Comparison of ENCODE assay signal across 1 mouse cellular context in the genomic region with DNA sequence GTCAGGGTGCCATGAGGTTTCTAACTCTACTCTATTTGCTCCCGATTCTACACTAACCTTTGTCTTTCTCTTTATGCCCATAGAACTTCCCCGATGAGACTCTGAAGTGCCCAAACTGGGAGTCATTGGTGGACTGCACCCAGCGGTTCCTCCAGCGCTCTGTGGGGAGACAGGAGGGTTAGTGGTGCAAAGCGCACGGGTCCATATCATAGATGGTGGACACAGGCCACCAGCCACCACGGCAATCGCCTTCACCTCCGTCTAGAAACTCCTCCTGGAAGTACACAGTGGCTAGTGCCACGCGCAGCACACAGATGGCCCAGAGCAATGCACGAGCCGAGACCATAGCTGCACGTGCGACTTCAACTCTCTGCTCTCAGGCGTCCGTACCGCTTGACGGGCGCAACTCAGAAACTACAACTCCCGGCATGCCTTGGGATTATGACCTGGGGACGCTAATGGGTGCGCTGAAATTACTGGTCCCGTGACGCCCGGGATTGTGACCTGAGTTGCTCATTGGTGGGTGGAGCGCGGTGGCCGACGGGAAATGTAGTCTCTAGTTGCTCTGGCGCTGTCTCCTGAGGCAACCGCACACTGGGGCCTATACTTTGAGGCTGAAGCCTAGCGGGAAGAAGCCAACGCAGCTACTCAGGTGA.
TF ChIP-seq lines count a peak whose summit lies in the region.

TSS of gene Calr3 (minus strand) at position 533 of the 656 bp plus-strand sequence.
TSS of gene 1700030K09Rik (plus strand) at position 543 of the 656 bp plus-strand sequence.

TF ChIP-seq in CH12.LX, 34 proteins besides CTCF, POLR2A, EP300 and RAD21:
- peak; percentile 67; the same call in 1 of the 2 replicates for TF ChIP-seq GABPA (IDR thresholded peaks at IDR 0.05; ENCODE audit: insufficient replicate concordance, low read depth, low read length)
- TF ChIP-seq KAT2A (IDR thresholded peaks at IDR 0.05; ENCODE audit: insufficient replicate concordance, low read length), result peak; percentile 98
- TF ChIP-seq ZKSCAN1 (IDR thresholded peaks at IDR 0.05; ENCODE audit: borderline replicate concordance, low read depth, low read length), result no peak
- peak; percentile 71 for TF ChIP-seq USF2 (conservative IDR thresholded peaks at IDR 0.05; ENCODE audit: low read depth, low read length)
- peak; percentile 48 for TF ChIP-seq ZMIZ1 (IDR thresholded peaks at IDR 0.05; ENCODE audit: low read depth, low read length)
- TF ChIP-seq UBTF (IDR thresholded peaks at IDR 0.05; ENCODE audit: low read depth, low read length), result no peak
- peak; percentile 96 for TF ChIP-seq HCFC1 (IDR thresholded peaks at IDR 0.05; ENCODE audit: low read depth, low read length)
- TF ChIP-seq BHLHE40 (IDR thresholded peaks at IDR 0.05; ENCODE audit: low read depth, low read length), result peak; percentile 99
- no peak for TF ChIP-seq SIN3A (IDR thresholded peaks at IDR 0.05; ENCODE audit: low read length)
- TF ChIP-seq PAX5 (IDR thresholded peaks at IDR 0.05; ENCODE audit: low read length), result no peak
- peak; percentile 94; the same call in 1 of the 2 replicates for TF ChIP-seq MYC (IDR thresholded peaks at IDR 0.05; ENCODE audit: low read depth, low read length)
- TF ChIP-seq NRF1 (IDR thresholded peaks at IDR 0.05; ENCODE audit: low read depth, low read length), result peak; percentile 64
- no peak; the same call in 1 of the 2 replicates for TF ChIP-seq POLR2AphosphoS2 (IDR thresholded peaks at IDR 0.05; ENCODE audit: low read depth, low read length)
- TF ChIP-seq IRF4 (IDR thresholded peaks at IDR 0.05; ENCODE audit: low read depth, low read length), result no peak
- TF ChIP-seq MAFK (IDR thresholded peaks at IDR 0.05; ENCODE audit: insufficient replicate concordance, low read length), result no peak
- peak; percentile 68; the same call in 1 of the 2 replicates for TF ChIP-seq TCF12 (IDR thresholded peaks at IDR 0.05; ENCODE audit: low read depth, low read length)
- peak; percentile 97 for TF ChIP-seq CHD2 (IDR thresholded peaks at IDR 0.05; ENCODE audit: low read length)
- peak; percentile 19; the same call in 1 of the 2 replicates for TF ChIP-seq TBP (conservative IDR thresholded peaks at IDR 0.05; ENCODE audit: low read depth, low read length)
- TF ChIP-seq MEF2A (IDR thresholded peaks at IDR 0.05; ENCODE audit: borderline replicate concordance, low read depth, low read length), result no peak
- no peak for TF ChIP-seq JUN (IDR thresholded peaks at IDR 0.05; ENCODE audit: insufficient read depth, low read depth, low read length)
- TF ChIP-seq USF1 (IDR thresholded peaks at IDR 0.05; ENCODE audit: low read depth, low read length), result peak; percentile 88
- TF ChIP-seq MAZ (IDR thresholded peaks at IDR 0.05; ENCODE audit: low read depth, low read length), result no peak
- TF ChIP-seq E2F4 (IDR thresholded peaks at IDR 0.05; ENCODE audit: insufficient replicate concordance, low read depth, low read length), result 0 out of 2 replicates have a peak, but pooled peaks have one; percentile 12
- no peak for TF ChIP-seq SMC3 (IDR thresholded peaks at IDR 0.05; ENCODE audit: low read depth, low read length)
- peak; percentile 40 for TF ChIP-seq ELF1 (IDR thresholded peaks at IDR 0.05; ENCODE audit: low read depth, low read length)
- peak; percentile 76; the same call in 1 of the 2 replicates for TF ChIP-seq MAX (IDR thresholded peaks at IDR 0.05; ENCODE audit: low read length)
- no peak for TF ChIP-seq JUND (conservative IDR thresholded peaks at IDR 0.05; ENCODE audit: low read depth, low read length)
- TF ChIP-seq MXI1 (IDR thresholded peaks at IDR 0.05; ENCODE audit: low read depth, low read length), result peak; percentile 85
- TF ChIP-seq NELFE (IDR thresholded peaks at IDR 0.05; ENCODE audit: low read depth, low read length), result peak; percentile 77
TF ChIP-seq in CH12.LX: peak in this region for 17.
